28 mouse cellular contexts compared by ENCODE assay signal in genomic region chr3:149724879-149725278, GRCm38 (mm10).
DNase-seq lines count a peak whose midpoint lies in the region; ATAC-seq and TF ChIP-seq lines count a peak whose summit lies in the region.
"Had no signal": no experiment of that assay in that cellular context is flagged by ENCODE, and none has a peak within 500 bp of the region (broad histone marks: within the 10 kb centered on the region; RNA-seq: fewer than 3 reads in every experiment).

No protein-coding gene starts in this region.

- H3K27me3 ChIP-seq in heart, embryonic 13.5 days (replicated peaks) = no peaks in the 10 kb centered on the region
- no peaks in the 10 kb centered on the region for H3K27me3 ChIP-seq in heart, embryonic 16.5 days (ENCODE audit: control insufficient read depth, insufficient read depth, low read length)
- no peaks in the 10 kb centered on the region for H3K27me3 ChIP-seq in heart, embryonic 11.5 days (ENCODE audit: control insufficient read depth, insufficient read depth, low read length)
- no peaks in the 10 kb centered on the region for H3K27me3 ChIP-seq in intestine, embryonic 15.5 days (replicated peaks)
- H3K27me3 ChIP-seq in intestine, postnatal 0 days (replicated peaks; ENCODE audit: control insufficient read depth, insufficient read depth, low read length) = no peaks in the 10 kb centered on the region
- H3K27me3 ChIP-seq in intestine, embryonic 16.5 days (replicated peaks; ENCODE audit: control insufficient read depth, insufficient read depth, low read length) = no peaks in the 10 kb centered on the region
- H3K27me3 ChIP-seq: CH12.LX; embryonic facial prominence, embryonic 13.5 days; embryonic facial prominence, embryonic 15.5 days; forebrain, embryonic 12.5 days; Patski had no signal

- 57% methylated on average over 3 of the region's 3 CpGs for WGBS in heart, embryonic 13.5 days
- WGBS in heart, embryonic 16.5 days = 53% methylated on average over 3 of the region's 3 CpGs
- WGBS in heart, embryonic 11.5 days (ENCODE audit: insufficient replicate concordance) = 69% methylated on average over 3 of the region's 3 CpGs
- 65% methylated on average over 3 of the region's 3 CpGs for WGBS in intestine, embryonic 15.5 days
- WGBS in intestine, postnatal 0 days = 37% methylated on average over 3 of the region's 3 CpGs
- 59% methylated on average over 3 of the region's 3 CpGs for WGBS in intestine, embryonic 16.5 days

- H3K27ac ChIP-seq in heart, embryonic 13.5 days (replicated peaks) = peak overlapping the region; percentile 78; the same call in 1 of the 2 replicates
- H3K27ac ChIP-seq in heart, embryonic 16.5 days (ENCODE audit: low read length) = peak overlapping the region; percentile 84
- no peak overlapping the region for H3K27ac ChIP-seq in heart, embryonic 11.5 days (ENCODE audit: low read depth, low read length)
- no peak overlapping the region for H3K27ac ChIP-seq in intestine, embryonic 15.5 days
- H3K27ac ChIP-seq in intestine, postnatal 0 days (ENCODE audit: low read depth, low read length) = no peak overlapping the region
- no peak overlapping the region for H3K27ac ChIP-seq in intestine, embryonic 16.5 days (ENCODE audit: low read length)
- H3K27ac ChIP-seq: embryonic facial prominence, embryonic 13.5 days; embryonic facial prominence, embryonic 15.5 days; forebrain, embryonic 10.5 days; forebrain, embryonic 12.5 days had no signal

- no peaks in the 10 kb centered on the region for H3K9me3 ChIP-seq in heart, embryonic 13.5 days
- H3K9me3 ChIP-seq in heart, embryonic 16.5 days (replicated peaks; ENCODE audit: control insufficient read depth, low read length) = no peaks in the 10 kb centered on the region
- no peaks in the 10 kb centered on the region for H3K9me3 ChIP-seq in heart, embryonic 11.5 days (replicated peaks; ENCODE audit: control insufficient read depth, low read length)
- no peaks in the 10 kb centered on the region for H3K9me3 ChIP-seq in intestine, embryonic 15.5 days
- H3K9me3 ChIP-seq in intestine, postnatal 0 days (ENCODE audit: control insufficient read depth) = no peaks in the 10 kb centered on the region
- H3K9me3 ChIP-seq in intestine, embryonic 16.5 days (ENCODE audit: control insufficient read depth, low read length) = no peaks in the 10 kb centered on the region
- H3K9me3 ChIP-seq: embryonic facial prominence, embryonic 13.5 days; embryonic facial prominence, embryonic 15.5 days; forebrain, embryonic 10.5 days; forebrain, embryonic 12.5 days had no signal

- H3K9ac ChIP-seq in heart, embryonic 13.5 days = no peak overlapping the region
- H3K9ac ChIP-seq in heart, embryonic 16.5 days (ENCODE audit: low read length) = no peak overlapping the region
- H3K9ac ChIP-seq in heart, embryonic 11.5 days (ENCODE audit: low read depth, low read length) = no peak overlapping the region
- H3K9ac ChIP-seq in intestine, embryonic 15.5 days = no peak overlapping the region
- H3K9ac ChIP-seq in intestine, postnatal 0 days (ENCODE audit: low read depth, low read length) = no peak overlapping the region
- H3K9ac ChIP-seq in intestine, embryonic 16.5 days (ENCODE audit: low read depth, low read length) = no peak overlapping the region
- H3K9ac ChIP-seq: embryonic facial prominence, embryonic 13.5 days; embryonic facial prominence, embryonic 15.5 days; forebrain, embryonic 12.5 days had no signal

- no peak for TF ChIP-seq CTCF in intestine, postnatal 0 days (IDR thresholded peaks at IDR 0.05; ENCODE audit: low read depth)

- no peaks in the 10 kb centered on the region for H3K36me3 ChIP-seq in heart, embryonic 13.5 days
- H3K36me3 ChIP-seq in heart, embryonic 16.5 days (ENCODE audit: control insufficient read depth, insufficient read depth) = no peaks in the 10 kb centered on the region
- H3K36me3 ChIP-seq in heart, embryonic 11.5 days (ENCODE audit: control insufficient read depth, insufficient read depth, low read length) = no peaks in the 10 kb centered on the region
- no peaks in the 10 kb centered on the region for H3K36me3 ChIP-seq in intestine, embryonic 15.5 days
- H3K36me3 ChIP-seq in intestine, postnatal 0 days (ENCODE audit: control insufficient read depth, insufficient read depth) = no peaks in the 10 kb centered on the region
- no peaks in the 10 kb centered on the region for H3K36me3 ChIP-seq in intestine, embryonic 16.5 days (ENCODE audit: control insufficient read depth, insufficient read depth, low read length)
- H3K36me3 ChIP-seq: embryonic facial prominence, embryonic 13.5 days; embryonic facial prominence, embryonic 15.5 days; forebrain, embryonic 10.5 days; forebrain, embryonic 12.5 days; G1E had no signal

- no peak for DNase-seq in heart, adult 8-10 months (ENCODE audit: low spot score)
- DNase-seq: adrenal gland, adult 2 months; adrenal gland, postnatal 10 days; adrenal gland, postnatal 25 days; B cell, adult 2 months; cerebellum, adult 11 months; cerebellum, adult 18-20 months; cerebellum, adult 8-10 months; cerebellum, adult 9-11 months; cerebellum, postnatal 14 days; cerebellum, postnatal 36 days; embryo, embryonic 11 days had no signal

- no peak for ATAC-seq in heart, embryonic 13.5 days (ENCODE audit: extremely low read depth, insufficient number of reproducible peaks, low FRiP score, low TSS enrichment)
- no peak for ATAC-seq in heart, embryonic 16.5 days (replicated peaks; ENCODE audit: extremely low read depth, insufficient read depth, low FRiP score)
- ATAC-seq in heart, embryonic 11.5 days (replicated peaks; ENCODE audit: insufficient number of reproducible peaks, low FRiP score, low TSS enrichment) = no peak
- ATAC-seq in intestine, embryonic 15.5 days = peak; percentile 56
- ATAC-seq in intestine, postnatal 0 days = no peak
- ATAC-seq in intestine, embryonic 16.5 days = peak; percentile 53; the same call in 1 of the 2 replicates
- ATAC-seq: CD4-positive, CD25-positive, alpha-beta regulatory T cell, adult 4 months; forebrain, embryonic 14.5 days; Patski had no signal

- peaks cover 56% of the 10 kb centered on the region for H3K4me1 ChIP-seq in heart, embryonic 13.5 days
- H3K4me1 ChIP-seq in heart, embryonic 16.5 days (ENCODE audit: control insufficient read depth, insufficient read depth, low read length) = peaks cover 33% of the 10 kb centered on the region
- peaks cover 32% of the 10 kb centered on the region for H3K4me1 ChIP-seq in heart, embryonic 11.5 days (ENCODE audit: control insufficient read depth, insufficient read depth, low read length)
- H3K4me1 ChIP-seq in intestine, embryonic 15.5 days (replicated peaks) = no peaks in the 10 kb centered on the region
- H3K4me1 ChIP-seq in intestine, postnatal 0 days (replicated peaks; ENCODE audit: control insufficient read depth, insufficient read depth, low read length) = no peaks in the 10 kb centered on the region
- H3K4me1 ChIP-seq in intestine, embryonic 16.5 days (ENCODE audit: control insufficient read depth, insufficient read depth, low read length) = no peaks in the 10 kb centered on the region
- H3K4me1 ChIP-seq: embryonic facial prominence, embryonic 13.5 days; embryonic facial prominence, embryonic 15.5 days had no signal

- H3K4me2 ChIP-seq in heart, embryonic 13.5 days = no peak overlapping the region
- H3K4me2 ChIP-seq in heart, embryonic 16.5 days (ENCODE audit: low read depth, low read length) = no peak overlapping the region
- H3K4me2 ChIP-seq in heart, embryonic 11.5 days = no peak overlapping the region
- H3K4me2 ChIP-seq in intestine, embryonic 15.5 days (replicated peaks) = no peak overlapping the region
- H3K4me2 ChIP-seq in intestine, postnatal 0 days (replicated peaks; ENCODE audit: low read depth) = no peak overlapping the region
- H3K4me2 ChIP-seq in intestine, embryonic 16.5 days (ENCODE audit: low read depth, low read length) = no peak overlapping the region
- H3K4me2 ChIP-seq: embryonic facial prominence, embryonic 13.5 days; embryonic facial prominence, embryonic 15.5 days; forebrain, embryonic 12.5 days had no signal

- no peak overlapping the region for H3K4me3 ChIP-seq in heart, embryonic 13.5 days
- H3K4me3 ChIP-seq in heart, embryonic 16.5 days (ENCODE audit: low read length) = no peak overlapping the region
- no peak overlapping the region for H3K4me3 ChIP-seq in heart, embryonic 11.5 days (ENCODE audit: low read depth, low read length)
- H3K4me3 ChIP-seq in intestine, embryonic 15.5 days (replicated peaks) = no peak overlapping the region
- H3K4me3 ChIP-seq in intestine, postnatal 0 days (ENCODE audit: low read depth, low read length) = no peak overlapping the region
- H3K4me3 ChIP-seq in intestine, embryonic 16.5 days (ENCODE audit: low read length) = no peak overlapping the region
- H3K4me3 ChIP-seq: embryonic facial prominence, embryonic 13.5 days; embryonic facial prominence, embryonic 15.5 days; erythroblast, embryonic 14.5 days; forebrain, embryonic 10.5 days; forebrain, embryonic 12.5 days had no signal

Comparison
In these comparisons a context has a peak if more than half of its experiments do, and no peak if none do; other contexts are left out.
1. ATAC-seq: peak in intestine, embryonic 15.5 days (single experiment) and intestine, embryonic 16.5 days (single experiment); none in heart, embryonic 13.5 days (single experiment), heart, embryonic 16.5 days (single experiment), heart, embryonic 11.5 days (single experiment) and intestine, postnatal 0 days (single experiment).
2. H3K27ac ChIP-seq: peak in heart, embryonic 13.5 days (single experiment) and heart, embryonic 16.5 days (single experiment); none in heart, embryonic 11.5 days (single experiment), intestine, embryonic 15.5 days (single experiment), intestine, postnatal 0 days (single experiment) and intestine, embryonic 16.5 days (single experiment).